Mouse (Mus musculus) limb, embryonic 12.5 days (tissue): ENCODE data around the gene Btk. TPM values are rescaled to one million over a fixed set of nuclear protein-coding genes. Genes with fewer than 3 reads are reported as not detected.
A peak's percentile ranks its signal among the peaks of the same experiment; 100 is the strongest.

Experiments used
- ATAC-seq: fragments of 200-750 bp; cut with Nextera tagmentation; 2 replicates; pipeline ENCODE4 v1.8.0; 2017; ENCODE audit warnings: low read depth, moderate TSS enrichment; ENCODE audit not compliant: insufficient number of reproducible peaks, insufficient read depth, low FRiP score, low TSS enrichment
- H3K27ac ChIP-seq: fragments of 300-500 bp; sonication (generic); 2 replicates; pipeline ENCODE4 v1.5.1; 2016; ENCODE audit warnings: mild to moderate bottlenecking, moderate library complexity
- H3K27me3 ChIP-seq: fragments of 300-500 bp; sonication (generic); 2 replicates; pipeline ENCODE4 v1.6.1; 2016; ENCODE audit warnings: mild to moderate bottlenecking, moderate library complexity
- H3K36me3 ChIP-seq: fragments of 300-500 bp; sonication (generic); 2 replicates; pipeline ENCODE4 v1.6.1; 2016; ENCODE audit warnings: mild to moderate bottlenecking, moderate library complexity
- H3K4me1 ChIP-seq: fragments of 300-500 bp; sonication (generic); replicated peaks from 2 replicates; pipeline ENCODE4 v1.6.1; 2016
- H3K4me2 ChIP-seq: fragments of 300-500 bp; sonication (generic); 2 replicates; pipeline ENCODE4 v1.6.1; 2016; ENCODE audit warnings: mild to moderate bottlenecking, moderate library complexity
- H3K4me3 ChIP-seq: fragments of 300-500 bp; sonication (generic); replicated peaks from 2 replicates; pipeline ENCODE4 v1.5.1; 2016; ENCODE audit warnings: mild to moderate bottlenecking
- H3K9ac ChIP-seq: fragments of 300-500 bp; sonication (generic); replicated peaks from 2 replicates; pipeline ENCODE4 v1.6.1; 2016; ENCODE audit warnings: mild to moderate bottlenecking, moderate library complexity
- H3K9me3 ChIP-seq: fragments of 300-500 bp; sonication (generic); 2 replicates; pipeline ENCODE4 v1.6.1; 2016; ENCODE audit warnings: mild to moderate bottlenecking, moderate library complexity
- WGBS: fragments of 180-500 bp; shearing (Covaris S2); methylation state at CpG from one replicate; pipeline ENCODE4 v1.1.7; 2016; 5-methylcytosine and 5-hydroxymethylcytosine counted together
- polyA plus RNA-seq: library from polyadenylated mRNA; unstranded; fragments of >200 nt; fragmentation: Nextera tagmentation; extraction: Ambion mirVana; gene quantifications from 2 replicates; pipeline ENCODE4 v1.2.1, GENCODE M21; 2016

Btk gene
- polyA plus RNA-seq, 1 experiment from 2014 or later, result 0.99 TPM

DNA sequence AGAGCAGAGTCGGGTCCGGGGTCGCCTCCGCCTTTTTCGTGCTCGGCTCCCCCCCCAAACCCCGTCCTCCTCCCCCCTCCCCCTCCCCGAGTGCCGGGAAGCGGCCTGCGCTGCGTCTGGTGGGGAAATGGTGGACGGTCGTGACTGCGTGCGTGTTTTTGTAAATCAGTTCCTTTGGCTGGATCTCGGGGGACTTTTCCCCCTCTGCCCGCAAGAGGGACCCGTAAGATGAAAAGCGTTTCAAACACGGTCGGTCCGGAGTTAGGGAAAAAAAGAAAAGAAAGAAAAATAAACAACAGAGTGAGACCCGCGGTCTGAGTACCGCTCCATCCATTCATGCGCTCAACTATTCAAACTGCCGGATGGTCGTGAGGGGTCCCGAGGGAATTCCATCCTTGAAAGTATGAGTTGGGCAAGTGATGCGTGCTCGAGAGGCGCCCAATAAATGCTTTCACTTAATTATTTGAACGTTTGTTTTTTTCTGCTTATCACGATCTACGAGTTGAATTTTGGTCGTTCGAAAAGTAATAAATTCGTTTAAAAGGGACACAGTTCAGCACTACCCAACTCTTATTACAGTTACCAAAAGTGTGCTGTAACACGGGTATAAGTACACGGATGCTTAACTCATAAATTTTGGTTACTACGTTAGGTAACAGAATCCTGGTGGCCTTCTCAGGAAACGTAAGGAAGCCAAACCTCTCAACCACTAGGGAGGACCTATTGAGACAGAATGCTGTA is 18.2 kb upstream of the Btk start:
- WGBS, result 14% methylated on average over 40 of the region's 43 CpGs
- Histone ChIP-seq H3K36me3 (no peaks in the 10 kb centered on the region), H3K4me2 (peak overlapping the region; percentile 52), H3K4me1 (peaks cover 6% of the 10 kb centered on the region; the same call in 1 of the 2 replicates), H3K4me3 (peak overlapping the region; percentile 44), H3K9me3 (no peaks in the 10 kb centered on the region), H3K9ac (peak overlapping the region; percentile 57), H3K27me3 (peaks cover 7% of the 10 kb centered on the region), H3K27ac (peak overlapping the region; percentile 86)
- peak; percentile 79 for ATAC-seq

DNA sequence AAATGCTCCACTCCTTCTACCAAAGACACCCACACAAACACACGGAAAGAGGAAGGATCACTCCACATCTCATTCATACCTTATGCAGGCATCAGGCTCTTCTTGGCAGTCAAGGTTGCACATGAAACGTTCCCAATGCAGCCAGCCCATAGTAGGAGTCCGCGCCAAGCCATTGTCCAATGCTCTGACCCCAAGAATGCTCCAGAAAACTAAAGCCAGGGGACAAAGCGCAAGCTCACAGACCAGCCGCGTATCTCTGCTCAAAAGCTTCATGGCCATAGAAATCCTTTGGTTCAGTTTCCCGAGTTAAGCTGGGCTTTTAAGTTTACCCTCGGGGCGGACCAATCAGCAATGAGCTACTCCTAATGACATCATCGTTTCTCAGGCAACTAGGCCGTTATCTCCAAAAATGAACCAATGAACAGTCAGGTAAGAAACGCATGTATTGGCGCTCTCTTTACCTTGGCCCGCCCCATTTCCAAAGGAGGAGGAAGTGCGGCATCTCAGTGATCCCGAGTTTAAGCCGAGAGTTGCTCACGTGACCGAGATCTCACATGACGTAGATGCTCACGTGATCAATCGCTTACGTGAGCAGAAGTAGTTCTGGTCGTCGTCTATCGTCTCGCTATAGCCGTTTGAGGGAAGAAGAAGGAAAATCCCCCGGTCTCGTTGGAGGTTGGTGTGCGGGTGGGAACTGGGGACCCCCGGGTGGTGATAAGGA is 17.4 kb upstream of the Btk start, which contains the start of the genes Gla and Hnrnph2:
Gla (minus strand) TSS at position 467 of the 721 bp plus-strand sequence.
Hnrnph2 (plus strand) TSS at position 521 of the 721 bp plus-strand sequence.
- peaks cover 12% of the 10 kb centered on the region for H3K27me3 ChIP-seq
- H3K4me2 ChIP-seq, result peak within 1 kb of the TSS; percentile 57
- peak; percentile 99 for ATAC-seq
- no peaks in the 10 kb centered on the region for H3K9me3 ChIP-seq
- peak within 1 kb of the TSS; percentile 86 for H3K27ac ChIP-seq
- peaks cover 6% of the 10 kb centered on the region; the same call in 1 of the 2 replicates for H3K4me1 ChIP-seq
- no peaks in the 10 kb centered on the region for H3K36me3 ChIP-seq
- H3K4me3 ChIP-seq, result peak within 1 kb of the TSS; percentile 44
- 21% methylated on average over 33 of the region's 33 CpGs for WGBS
- H3K9ac ChIP-seq, result peak within 1 kb of the TSS; percentile 57

DNA sequence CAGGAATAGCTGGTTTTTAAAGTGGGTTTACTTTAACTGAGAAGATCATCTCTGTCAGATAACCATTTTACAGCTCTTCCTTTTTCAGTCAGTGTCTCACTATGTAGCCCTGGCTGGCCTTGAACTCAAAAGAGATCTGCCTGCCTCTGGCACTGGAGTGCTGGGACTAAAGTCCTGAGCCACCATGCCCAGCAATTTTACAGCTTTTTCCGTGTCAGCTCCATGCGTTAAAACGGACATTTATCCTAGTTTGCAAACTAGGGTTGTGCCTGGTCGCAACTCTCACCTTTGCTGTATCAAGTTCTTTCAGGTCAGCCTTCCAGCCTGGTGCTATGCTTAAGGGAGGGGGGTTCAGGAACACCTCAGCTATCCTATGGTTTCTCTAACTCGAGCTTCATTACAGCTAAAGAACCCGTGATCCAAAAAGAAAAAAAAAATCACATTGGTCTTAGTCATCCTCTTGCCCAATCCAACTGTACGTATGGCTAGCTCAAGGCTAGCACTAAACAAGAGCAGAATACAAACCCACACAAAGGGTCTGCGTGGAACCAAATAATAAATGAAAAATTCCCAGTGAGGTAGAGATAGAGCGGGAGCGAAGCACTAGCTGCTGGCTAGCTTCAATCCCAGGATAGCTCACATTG is 16.7 kb upstream of the Btk start:
- Histone ChIP-seq H3K36me3 (no peaks in the 10 kb centered on the region), H3K4me2 (peak overlapping the region; percentile 57), H3K4me1 (peaks cover 6% of the 10 kb centered on the region; the same call in 1 of the 2 replicates), H3K9ac (peak overlapping the region; percentile 42; the same call in 1 of the 2 replicates), H3K27me3 (peaks cover 12% of the 10 kb centered on the region), H3K9me3 (no peaks in the 10 kb centered on the region), H3K4me3 (peak overlapping the region; percentile 44), H3K27ac (no peak overlapping the region)
- WGBS, result 28% methylated on average over 10 of the region's 10 CpGs
- ATAC-seq, result no peak

DNA sequence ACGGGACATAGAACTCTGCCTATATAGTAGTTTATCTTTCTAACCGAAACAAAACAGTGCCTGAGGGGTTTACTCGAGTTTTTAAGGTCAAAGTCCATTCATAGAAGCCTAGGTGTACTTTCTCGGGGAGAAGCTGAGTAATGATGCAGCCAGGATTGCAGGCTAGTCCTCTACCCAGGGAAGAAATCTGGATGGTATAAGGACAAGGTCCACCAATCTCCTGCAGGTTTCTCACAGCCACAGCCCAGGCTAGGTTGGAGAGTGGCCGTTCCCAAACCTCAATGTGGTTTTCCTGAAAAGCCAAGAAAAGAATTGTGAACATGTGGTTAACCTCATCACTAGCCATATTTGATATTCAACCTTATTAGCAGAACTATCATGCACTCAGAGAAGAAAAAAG is 6.5 kb upstream of the Btk start:
- Histone ChIP-seq H3K4me2 (no peak overlapping the region), H3K9ac (no peak overlapping the region), H3K27ac (no peak overlapping the region), H3K4me3 (no peak overlapping the region), H3K36me3 (peaks cover 18% of the 10 kb centered on the region), H3K9me3 (no peaks in the 10 kb centered on the region), H3K27me3 (peaks cover 16% of the 10 kb centered on the region), H3K4me1 (no peaks in the 10 kb centered on the region)
- WGBS, result 56% methylated on average over 5 of the region's 5 CpGs
- no peak for ATAC-seq

DNA sequence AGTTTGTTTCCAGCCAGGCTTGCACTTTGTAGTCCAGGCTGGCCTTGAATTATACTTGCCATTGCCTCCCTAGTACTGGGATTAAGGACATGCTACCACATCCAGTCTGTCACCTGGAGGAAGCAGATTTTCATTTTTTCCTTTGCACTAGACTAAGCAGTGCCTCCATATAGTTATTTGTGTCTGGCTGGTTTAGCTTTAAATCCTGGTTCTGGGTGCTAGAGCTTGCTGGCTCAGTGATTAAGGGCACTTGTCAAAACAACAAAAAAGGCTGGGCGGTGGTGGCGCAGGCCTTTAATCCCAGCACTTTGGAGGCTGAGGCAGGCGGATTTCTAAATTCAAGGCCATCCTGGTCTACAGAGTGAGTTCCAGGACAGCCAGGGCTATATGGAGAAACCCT is 5.6 kb upstream of the Btk start:
- WGBS, result 86% methylated on average over 3 of the region's 3 CpGs
- Histone ChIP-seq H3K36me3 (peaks cover 18% of the 10 kb centered on the region), H3K4me2 (no peak overlapping the region), H3K9me3 (no peaks in the 10 kb centered on the region), H3K27ac (no peak overlapping the region), H3K4me3 (no peak overlapping the region), H3K4me1 (no peaks in the 10 kb centered on the region), H3K9ac (no peak overlapping the region), H3K27me3 (peaks cover 16% of the 10 kb centered on the region)
- no peak for ATAC-seq

DNA sequence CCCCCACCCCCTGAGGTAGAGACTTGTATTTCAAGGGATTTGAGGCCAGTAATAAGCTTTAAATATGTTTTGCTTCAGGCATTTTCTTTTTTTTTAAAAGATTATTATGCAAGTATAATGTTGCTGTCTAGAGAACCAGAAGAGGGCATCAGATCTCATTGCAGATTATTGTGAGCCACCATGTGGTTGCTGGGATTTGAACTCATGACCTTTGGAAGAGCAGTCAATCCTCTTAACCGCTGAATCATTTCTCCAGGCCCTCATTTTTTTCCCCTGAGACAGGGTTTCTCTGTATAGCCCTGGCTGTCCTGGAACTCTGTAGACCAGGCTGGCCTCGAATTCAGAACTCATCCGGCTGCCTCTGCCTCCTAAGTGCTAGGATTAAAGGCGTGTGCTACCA is 4.9 kb upstream of the Btk start:
- Histone ChIP-seq H3K9ac (no peak overlapping the region), H3K27ac (no peak overlapping the region), H3K9me3 (no peaks in the 10 kb centered on the region), H3K4me3 (no peak overlapping the region), H3K27me3 (peaks cover 16% of the 10 kb centered on the region), H3K4me1 (no peaks in the 10 kb centered on the region), H3K36me3 (peaks cover 18% of the 10 kb centered on the region), H3K4me2 (no peak overlapping the region)
- no peak for ATAC-seq
- WGBS, result 84% methylated on average over 4 of the region's 4 CpGs

DNA sequence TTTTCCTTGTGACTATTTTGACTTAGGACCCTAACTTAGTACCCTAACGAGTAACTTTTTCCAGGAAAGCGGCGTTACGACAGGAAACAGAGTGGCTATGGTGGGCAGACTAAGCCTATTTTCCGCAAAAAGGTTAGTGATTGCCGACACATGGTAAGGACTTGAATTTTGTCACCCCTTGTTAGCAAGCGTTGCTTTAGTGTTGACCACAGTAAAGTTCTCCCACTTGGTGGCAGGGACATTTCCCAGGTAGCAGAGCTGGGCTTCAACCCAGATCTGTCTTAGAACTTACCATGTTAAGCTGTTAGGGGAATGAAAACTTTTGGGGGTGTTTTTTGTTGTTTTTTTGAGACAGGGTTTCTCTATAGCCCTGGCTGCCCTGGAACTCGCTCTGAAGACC is 3.1 kb upstream of the Btk start:
- Histone ChIP-seq H3K9ac (peak overlapping the region; percentile 72), H3K9me3 (no peaks in the 10 kb centered on the region), H3K4me2 (peak overlapping the region; percentile 62), H3K4me3 (peak overlapping the region; percentile 51), H3K36me3 (peaks cover 18% of the 10 kb centered on the region), H3K4me1 (no peaks in the 10 kb centered on the region), H3K27ac (peak overlapping the region; percentile 89; the same call in 1 of the 2 replicates), H3K27me3 (peaks cover 21% of the 10 kb centered on the region)
- ATAC-seq, result no peak
- WGBS, result 33% methylated on average over 8 of the region's 8 CpGs

DNA sequence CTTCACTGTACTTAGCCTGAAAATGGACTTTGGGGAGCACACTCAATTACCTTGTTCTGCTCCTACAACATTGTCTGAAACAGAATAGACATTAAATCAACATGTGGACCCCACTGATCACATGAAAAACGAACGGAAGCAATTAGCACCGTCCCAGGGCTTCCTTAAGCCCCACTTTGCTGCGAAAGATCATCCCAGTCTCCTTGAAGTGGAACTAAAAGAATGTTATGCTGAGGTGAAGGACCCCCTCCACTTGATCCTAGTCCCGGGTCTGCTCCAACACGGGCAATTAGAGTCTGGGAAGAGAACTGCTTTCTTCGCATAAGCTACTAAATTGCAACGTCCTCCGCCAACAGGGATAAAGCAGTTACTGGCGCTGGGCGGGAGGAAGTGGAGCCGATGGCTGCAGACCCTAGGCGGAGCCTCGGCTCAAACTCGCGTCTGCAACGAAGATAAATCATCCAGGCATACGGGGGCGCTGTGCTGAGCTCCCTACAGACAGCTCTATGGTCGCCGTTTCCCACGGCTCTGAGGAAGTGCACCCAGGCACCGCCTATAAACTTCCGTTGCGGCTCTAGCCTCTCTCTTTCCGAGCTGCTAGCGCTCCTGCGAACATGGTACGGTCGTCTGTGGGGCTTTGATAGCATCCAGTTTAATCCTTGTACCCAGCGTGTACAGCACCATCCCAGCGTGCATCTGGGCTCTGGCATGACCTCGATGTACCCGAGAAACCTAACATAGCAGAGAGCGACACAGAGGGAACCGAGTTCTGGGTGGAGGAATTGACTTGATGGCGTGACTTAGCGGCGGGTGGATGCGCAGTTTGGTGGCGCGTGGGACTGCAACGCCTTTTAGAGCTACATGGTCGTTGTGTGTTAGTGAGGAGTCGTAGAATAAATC is 2.0 kb upstream of the Btk start, which contains the start of gene Rpl36a:
Rpl36a (plus strand) TSS at position 552 of the 900 bp plus-strand sequence.
- WGBS, result 20% methylated on average over 45 of the region's 45 CpGs
- Histone ChIP-seq H3K9ac (peak within 1 kb of the TSS; percentile 72), H3K27ac (peak within 1 kb of the TSS; percentile 89), H3K36me3 (peaks cover 18% of the 10 kb centered on the region), H3K4me2 (peak within 1 kb of the TSS; percentile 62), H3K4me3 (peak within 1 kb of the TSS; percentile 51), H3K9me3 (no peaks in the 10 kb centered on the region), H3K4me1 (no peaks in the 10 kb centered on the region), H3K27me3 (peaks cover 19% of the 10 kb centered on the region)
- ATAC-seq, result peak; percentile 94

DNA sequence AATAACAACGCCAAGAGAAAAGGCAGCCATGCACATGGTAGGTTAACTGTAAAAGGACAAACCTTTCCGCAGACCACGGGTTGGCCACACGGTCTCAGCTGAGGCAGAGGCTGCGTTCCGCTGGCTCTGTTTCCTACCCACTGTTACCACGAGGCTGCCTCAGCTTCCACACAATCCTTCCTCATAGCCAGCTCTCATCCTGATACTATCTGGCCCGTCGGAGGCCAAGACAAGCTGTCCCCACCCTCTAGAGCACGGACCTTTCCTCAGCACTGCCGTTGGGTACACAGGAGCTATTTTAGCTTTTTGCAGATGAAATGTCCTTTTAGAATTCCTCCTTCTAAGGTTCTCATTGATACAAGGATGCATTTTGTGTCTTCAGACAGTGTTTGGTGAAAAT is 1.1 kb downstream of the Btk start:
- Histone ChIP-seq H3K4me3 (no peak overlapping the region), H3K9ac (no peak overlapping the region), H3K27me3 (peaks cover 18% of the 10 kb centered on the region), H3K9me3 (no peaks in the 10 kb centered on the region), H3K4me1 (no peaks in the 10 kb centered on the region), H3K27ac (no peak overlapping the region), H3K36me3 (no peaks in the 10 kb centered on the region), H3K4me2 (no peak overlapping the region)
- 81% methylated on average over 11 of the region's 11 CpGs for WGBS
- ATAC-seq, result no peak

DNA sequence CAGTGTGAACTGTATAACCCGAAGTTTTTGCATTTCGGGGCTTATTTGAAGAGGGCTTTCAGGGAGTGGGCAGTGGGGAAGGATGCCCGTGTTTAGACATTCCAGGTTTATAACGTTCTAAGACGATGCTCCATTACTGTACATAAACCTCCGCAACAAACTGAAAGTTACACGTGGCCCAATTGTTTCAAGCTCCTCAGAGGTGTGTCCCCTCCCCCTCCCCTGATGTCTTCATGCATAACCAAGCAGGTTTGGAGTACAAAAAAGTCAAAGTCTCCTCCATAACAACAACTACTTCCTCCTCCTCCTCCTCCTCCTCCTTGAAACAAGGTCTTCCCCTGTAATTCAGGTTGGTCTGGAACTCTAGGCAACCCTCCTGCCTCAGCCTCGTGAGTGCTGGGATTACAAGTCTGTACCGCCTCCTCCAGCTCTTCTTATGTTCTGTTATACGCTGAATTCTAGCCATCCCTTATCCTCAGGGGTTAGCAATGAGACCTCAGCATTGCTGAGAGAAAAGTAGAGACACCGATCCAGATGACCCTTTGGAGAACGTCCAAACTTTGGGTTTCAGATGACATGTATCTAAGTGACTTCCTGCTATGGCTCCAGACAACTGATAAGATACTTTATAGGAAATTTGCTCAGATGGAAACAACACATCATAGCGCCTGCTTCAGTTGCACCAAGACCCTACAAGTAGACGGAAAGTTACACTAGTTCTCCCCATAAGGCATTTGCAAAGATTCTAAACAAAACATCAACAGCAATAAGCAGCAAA is 2.7 kb downstream of the Btk start:
- WGBS, result 88% methylated on average over 14 of the region's 14 CpGs
- H3K4me2 ChIP-seq, result no peak overlapping the region

More for the DNA sequence above, 2.7 kb downstream of the Btk start:
- Histone ChIP-seq H3K9ac (no peak overlapping the region), H3K27ac (no peak overlapping the region), H3K36me3 (no peaks in the 10 kb centered on the region), H3K27me3 (peaks cover 12% of the 10 kb centered on the region), H3K4me3 (no peak overlapping the region), H3K9me3 (no peaks in the 10 kb centered on the region), H3K4me1 (no peaks in the 10 kb centered on the region)
- ATAC-seq, result no peak
